Mouse (Mus musculus) effector memory CD4-positive, alpha-beta T cell, adult 5 months (primary cell): ENCODE measurements around the gene Gm11034. TPM values are rescaled to one million over a fixed set of nuclear protein-coding genes. Genes with fewer than 3 reads are reported as not detected.

Experiments used
- polyA plus RNA-seq: library from polyadenylated mRNA; unstranded; fragments of 100-300 nt; shearing (Covaris generic); gene quantifications from one replicate; pipeline ENCODE4 v1.2.1, GENCODE M21; 2017

The Gm11034 gene
- polyA plus RNA-seq: not detected

GRCm38 (mm10) chr8:72213536-72213935 is at the start of gene Gm11034:
TSS of gene Gm11034 (minus strand) at chr8:72213636.

GRCm38 (mm10) chr8:72239499-72240402 is 26.3 kb upstream of the Gm11034 start, which contains the start of gene Ap1m1:
TSS of gene Ap1m1 (plus strand) at chr8:72240018.

DNA sequence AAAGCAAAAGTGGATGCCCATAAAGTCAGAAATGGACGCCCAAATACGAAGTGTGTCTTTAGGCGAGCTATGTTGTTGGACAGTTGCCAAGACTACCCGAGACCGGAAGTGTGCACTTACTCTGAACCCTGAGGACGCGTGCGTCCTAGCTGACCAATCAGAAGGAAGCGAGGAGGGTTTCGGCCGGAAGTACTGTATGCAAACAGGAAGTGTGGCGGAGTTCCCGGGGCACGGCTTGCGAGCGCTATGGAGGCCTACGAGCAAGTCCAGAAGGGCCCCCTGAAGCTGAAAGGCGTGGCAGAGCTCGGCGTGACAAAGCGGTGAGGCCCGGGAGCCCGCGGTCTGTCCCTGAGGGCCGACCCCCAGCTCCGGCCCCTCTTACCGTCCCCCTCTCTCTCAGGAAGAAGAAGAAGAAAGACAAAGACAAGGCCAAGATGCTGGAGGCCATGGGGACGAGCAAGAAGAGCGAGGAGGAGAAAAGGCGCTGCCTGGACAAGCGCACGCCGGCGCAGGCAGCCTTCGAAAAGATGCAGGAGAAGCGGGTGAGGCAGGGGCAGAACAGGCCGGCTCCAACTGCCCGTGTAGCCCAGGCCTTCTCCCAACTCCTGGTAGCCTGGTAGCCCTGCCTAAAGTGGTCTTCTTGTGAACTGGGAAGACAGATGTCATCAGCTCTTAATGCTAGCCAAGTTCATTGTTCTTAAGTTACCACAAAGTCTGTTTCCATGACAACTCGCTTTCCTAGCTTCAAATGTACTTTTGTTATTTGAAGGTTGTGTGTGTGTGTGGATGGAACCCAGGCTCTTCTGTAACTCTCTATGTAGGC is 6.3 kb upstream of the Gm11034 start, which contains the start of gene Fam32a:
Gene Fam32a (plus strand): TSS at position 190 of the 823 bp plus-strand sequence.

DNA sequence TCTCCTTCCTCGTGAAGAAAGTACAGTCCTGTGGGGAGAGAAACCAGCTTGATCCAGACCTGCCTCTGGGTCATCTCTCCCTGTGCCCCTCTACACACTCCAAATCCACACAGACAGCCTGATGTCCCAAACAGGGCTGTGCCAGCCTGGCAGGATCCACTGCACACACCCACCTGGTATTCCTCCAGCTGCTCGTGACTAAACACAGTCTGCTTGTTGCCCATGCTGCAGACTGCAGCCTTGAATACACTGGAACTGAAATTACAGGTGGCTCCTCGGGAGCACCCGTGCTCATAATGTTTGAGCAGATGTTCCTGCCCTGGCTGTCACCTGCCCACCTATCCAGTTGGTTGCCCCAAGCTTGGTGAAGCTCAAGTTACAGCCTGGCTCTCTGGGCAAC is 685 bp downstream of the Gm11034 start, which contains the start of gene Cib3:
Gene Cib3 (minus strand): TSS at position 87 of the 400 bp plus-strand sequence.

DNA sequence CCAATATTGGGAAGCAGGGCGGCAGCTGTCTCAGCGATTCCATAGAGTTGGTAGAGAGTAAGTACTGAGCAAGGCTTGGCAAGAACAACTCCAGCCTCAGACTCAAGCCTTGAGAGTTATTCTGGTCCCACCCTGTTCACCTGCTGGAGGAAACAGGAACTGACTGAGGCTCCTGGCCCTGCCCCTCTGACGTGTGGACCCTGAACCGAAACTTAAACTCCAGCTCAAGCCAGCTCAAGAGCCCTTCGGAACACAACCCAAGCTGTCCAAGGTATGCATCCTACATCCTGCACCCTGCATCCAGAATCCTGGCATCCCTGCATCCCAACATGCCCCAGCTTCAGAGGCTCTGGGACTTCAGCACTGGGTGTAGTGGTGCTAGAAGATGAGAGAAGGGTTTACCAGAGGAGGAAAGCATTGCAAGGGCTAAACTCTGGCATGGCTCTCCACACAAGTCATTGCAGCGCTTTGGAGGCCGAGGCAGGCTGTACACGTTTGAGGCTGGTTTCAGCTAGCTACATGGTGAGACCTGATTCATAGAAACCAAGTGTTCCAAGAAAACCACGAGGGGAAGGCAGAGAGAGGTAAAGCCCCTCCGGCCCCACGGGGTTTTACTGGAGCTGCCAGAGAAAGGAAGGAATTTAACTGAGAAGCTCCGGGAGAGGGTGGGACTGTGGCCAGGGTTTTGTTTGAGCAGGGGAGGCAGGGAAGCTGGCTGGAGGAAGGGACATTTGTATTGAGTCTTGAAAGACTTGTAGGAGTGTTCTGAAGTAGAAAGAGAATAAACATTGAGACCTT is 23.8 kb downstream of the Gm11034 start, which contains the start of gene Hsh2d:
Gene Hsh2d (plus strand): TSS at position 222 of the 798 bp plus-strand sequence.

Other genes starting within 250 kb of the Gm11034 start
- not detected for gene Cyp4f18, start 204.0 kb downstream of the Gm11034 start, polyA plus RNA-seq
- not detected for gene Olfr372, start 172.4 kb downstream of the Gm11034 start, polyA plus RNA-seq
- gene Olfr373, start 130.5 kb downstream of the Gm11034 start, polyA plus RNA-seq: 0.67 TPM
- gene Olfr374, start 106.6 kb downstream of the Gm11034 start, polyA plus RNA-seq: 0.05 TPM
- gene Tpm4, start 78.7 kb downstream of the Gm11034 start, polyA plus RNA-seq: 449 TPM
- gene Rab8a, start 52.4 kb downstream of the Gm11034 start, polyA plus RNA-seq: 196 TPM
- 10.6 TPM for gene Hsh2d, start 24.0 kb downstream of the Gm11034 start, polyA plus RNA-seq
- gene Cib3, start 799 bp downstream of the Gm11034 start, polyA plus RNA-seq: 0.31 TPM
- 76.8 TPM for gene Fam32a, start 6.1 kb upstream of the Gm11034 start, polyA plus RNA-seq
- gene Ap1m1, start 26.4 kb upstream of the Gm11034 start, polyA plus RNA-seq: 131 TPM
- 2.4 TPM for gene Gm10282, start 91.6 kb upstream of the Gm11034 start, polyA plus RNA-seq
- gene Klf2, start 105.4 kb upstream of the Gm11034 start, polyA plus RNA-seq: 1,004 TPM
- 40.9 TPM for gene Eps15l1, start 207.8 kb upstream of the Gm11034 start, polyA plus RNA-seq
- 0.97 TPM for gene Calr3, start 230.2 kb upstream of the Gm11034 start, polyA plus RNA-seq
- 4.4 TPM for gene 1700030K09Rik, start 230.2 kb upstream of the Gm11034 start, polyA plus RNA-seq